Mouse (Mus musculus) lung, embryonic 16.5 days (tissue): Measurements from ENCODE around the gene Mybpc3. TPM values are rescaled to one million over a fixed set of nuclear protein-coding genes. Genes with fewer than 3 reads are reported as not detected.

Source experiments
- ATAC-seq: fragments of 200-750 bp; cut with Nextera tagmentation; 2 replicates; pipeline ENCODE4 v1.8.0; 2017; ENCODE audit warnings: low read depth, mild to moderate bottlenecking, moderate library complexity
- H3K27ac ChIP-seq: fragments of 300-500 bp; sonication (generic); 2 replicates; pipeline ENCODE4 v1.5.1; 2014; ENCODE audit warnings: mild to moderate bottlenecking, control low read depth, low read length
- H3K27me3 ChIP-seq: fragments of 300-500 bp; sonication (generic); 2 replicates; pipeline ENCODE4 v1.6.1; 2014; ENCODE audit warnings: low read depth, low read length, mixed read lengths; ENCODE audit not compliant: control insufficient read depth, insufficient read depth
- H3K36me3 ChIP-seq: fragments of 300-500 bp; sonication (generic); 2 replicates; pipeline ENCODE4 v1.6.1; 2014; ENCODE audit warnings: low read length; ENCODE audit not compliant: control insufficient read depth, insufficient read depth
- H3K4me1 ChIP-seq: fragments of 300-500 bp; sonication (generic); replicated peaks from 2 replicates; pipeline ENCODE4 v1.6.1; 2014; ENCODE audit warnings: low read length, mixed read lengths; ENCODE audit not compliant: control insufficient read depth, insufficient read depth
- H3K4me2 ChIP-seq: fragments of 300-500 bp; sonication (generic); 2 replicates; pipeline ENCODE4 v1.6.1; 2014; ENCODE audit warnings: low read depth, low read length, control low read depth
- H3K4me3 ChIP-seq: fragments of 300-500 bp; sonication (generic); 2 replicates; pipeline ENCODE4 v1.5.1; 2014; ENCODE audit warnings: mild to moderate bottlenecking, low read length, control low read depth
- H3K9ac ChIP-seq: fragments of 300-500 bp; sonication (generic); 2 replicates; pipeline ENCODE4 v1.6.1; 2014; ENCODE audit warnings: low read length, control low read depth
- H3K9me3 ChIP-seq: fragments of 300-500 bp; sonication (generic); 2 replicates; pipeline ENCODE4 v1.6.1; 2016; ENCODE audit warnings: low read length; ENCODE audit not compliant: control insufficient read depth
- WGBS: fragments of 180-500 bp; shearing (Covaris S2); extraction: QIAGEN DNeasy Blood & Tissue Kit; methylation state at CpG from one replicate; pipeline ENCODE4 v1.1.7; 2014; 5-methylcytosine and 5-hydroxymethylcytosine counted together
- polyA plus RNA-seq: library from polyadenylated mRNA; unstranded; fragments of >200 nt; fragmentation: Nextera tagmentation; extraction: Ambion mirVana; gene quantifications from 2 replicates; pipeline ENCODE4 v1.2.1, GENCODE M21; 2015

The Mybpc3 gene
- polyA plus RNA-seq, 1 experiment from 2014 or later, result 18.0 TPM

DNA sequence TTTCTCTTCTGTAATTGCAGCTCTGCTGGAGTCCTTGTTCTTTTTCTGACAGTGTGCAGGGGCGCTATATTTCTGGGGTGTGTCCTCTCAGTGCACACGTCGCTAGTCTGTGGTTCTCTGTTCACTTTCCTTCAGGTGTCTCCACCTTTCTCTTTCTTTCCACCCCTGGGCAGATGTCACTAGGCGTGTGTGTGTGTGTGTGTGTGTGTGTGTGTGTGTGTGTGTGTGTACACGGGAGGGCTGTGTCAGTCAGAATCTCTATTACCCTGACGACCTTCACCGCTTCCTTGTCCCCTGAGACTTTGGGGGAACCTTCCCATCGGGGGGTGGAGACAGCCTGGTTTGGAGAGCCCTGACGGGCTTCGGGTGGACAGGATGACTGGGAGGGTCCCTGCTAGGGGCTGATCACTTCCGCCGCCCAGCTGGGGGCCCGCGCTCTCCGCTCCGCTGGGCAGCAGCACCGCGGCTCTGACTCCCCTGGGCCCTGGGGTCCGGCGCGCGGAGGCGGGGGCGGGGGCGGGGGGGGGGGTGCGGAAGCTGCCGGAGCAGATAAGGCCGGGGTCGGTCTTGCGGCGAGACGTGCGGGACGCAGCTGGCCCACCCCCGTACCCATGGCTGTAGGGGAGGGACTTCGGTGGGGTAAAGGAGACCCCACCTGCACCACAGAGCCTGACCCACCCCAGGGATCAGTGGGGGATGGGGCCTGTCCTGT, 39.5 kb upstream of the Mybpc3 start:
- Histone ChIP-seq H3K36me3 (no peaks in the 10 kb centered on the region), H3K4me1 (peaks cover 6% of the 10 kb centered on the region), H3K9me3 (no peaks in the 10 kb centered on the region), H3K4me2 (peak overlapping the region; percentile 96), H3K4me3 (peak overlapping the region; percentile 60), H3K27me3 (no peaks in the 10 kb centered on the region), H3K9ac (peak overlapping the region; percentile 79), H3K27ac (no peak overlapping the region)
- under 1% methylated on average over 25 of the region's 36 CpGs for WGBS
- ATAC-seq, result peak; percentile 74

GRCm38 (mm10) chr2:91079026-91079384, 38.9 kb upstream of the Mybpc3 start:
- H3K9ac ChIP-seq, result peak overlapping the region; percentile 79
- H3K4me2 ChIP-seq, result peak overlapping the region; percentile 96
- no peak for ATAC-seq
- 25% methylated on average over 5 of the region's 5 CpGs for WGBS
- peak overlapping the region; percentile 60 for H3K4me3 ChIP-seq
- H3K27ac ChIP-seq, result no peak overlapping the region
- H3K4me1 ChIP-seq, result peaks cover 6% of the 10 kb centered on the region
- H3K27me3 ChIP-seq, result no peaks in the 10 kb centered on the region
- H3K9me3 ChIP-seq, result no peaks in the 10 kb centered on the region
- no peaks in the 10 kb centered on the region for H3K36me3 ChIP-seq

DNA sequence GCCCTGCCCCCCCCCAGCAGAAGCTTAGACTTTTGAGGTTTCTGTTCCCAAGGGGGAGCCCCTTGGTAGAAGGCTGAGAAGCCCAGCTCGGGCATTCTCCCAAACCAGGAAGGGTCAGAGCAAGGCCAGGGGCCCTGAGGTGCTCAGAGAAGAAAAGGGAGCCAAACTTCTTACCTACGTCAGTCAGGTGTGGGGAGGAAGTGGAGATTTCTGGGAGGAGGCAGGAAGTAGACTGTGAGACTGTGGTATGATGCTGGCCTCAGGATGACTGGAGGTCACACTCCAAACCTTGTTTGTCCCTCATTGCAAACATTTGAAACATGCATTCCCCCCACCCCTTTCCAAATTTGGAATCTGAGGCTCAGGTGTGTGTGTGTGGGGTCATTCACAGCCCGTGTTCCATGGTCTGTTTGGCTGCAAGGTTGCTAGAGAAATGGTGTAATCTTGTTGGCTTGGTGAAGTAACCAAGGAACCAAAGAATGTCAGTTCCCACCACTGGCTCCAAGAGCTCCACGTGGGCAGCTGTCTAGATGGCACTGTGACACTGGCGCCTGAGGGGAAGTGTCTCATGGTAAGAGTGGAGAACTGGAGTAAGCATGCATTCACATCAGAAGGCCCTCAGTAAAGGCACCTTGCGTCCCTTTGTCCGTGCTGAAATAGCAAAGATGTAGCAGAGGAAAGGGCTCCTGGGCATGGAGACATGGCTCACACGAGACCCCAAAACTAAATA, 37.0 kb upstream of the Mybpc3 start:
- Histone ChIP-seq H3K4me2 (no peak overlapping the region), H3K4me3 (no peak overlapping the region), H3K4me1 (peaks cover 6% of the 10 kb centered on the region), H3K27me3 (no peaks in the 10 kb centered on the region), H3K36me3 (no peaks in the 10 kb centered on the region), H3K9ac (no peak overlapping the region), H3K9me3 (no peaks in the 10 kb centered on the region), H3K27ac (no peak overlapping the region)
- no peak for ATAC-seq
- 68% methylated on average over 8 of the region's 8 CpGs for WGBS

DNA sequence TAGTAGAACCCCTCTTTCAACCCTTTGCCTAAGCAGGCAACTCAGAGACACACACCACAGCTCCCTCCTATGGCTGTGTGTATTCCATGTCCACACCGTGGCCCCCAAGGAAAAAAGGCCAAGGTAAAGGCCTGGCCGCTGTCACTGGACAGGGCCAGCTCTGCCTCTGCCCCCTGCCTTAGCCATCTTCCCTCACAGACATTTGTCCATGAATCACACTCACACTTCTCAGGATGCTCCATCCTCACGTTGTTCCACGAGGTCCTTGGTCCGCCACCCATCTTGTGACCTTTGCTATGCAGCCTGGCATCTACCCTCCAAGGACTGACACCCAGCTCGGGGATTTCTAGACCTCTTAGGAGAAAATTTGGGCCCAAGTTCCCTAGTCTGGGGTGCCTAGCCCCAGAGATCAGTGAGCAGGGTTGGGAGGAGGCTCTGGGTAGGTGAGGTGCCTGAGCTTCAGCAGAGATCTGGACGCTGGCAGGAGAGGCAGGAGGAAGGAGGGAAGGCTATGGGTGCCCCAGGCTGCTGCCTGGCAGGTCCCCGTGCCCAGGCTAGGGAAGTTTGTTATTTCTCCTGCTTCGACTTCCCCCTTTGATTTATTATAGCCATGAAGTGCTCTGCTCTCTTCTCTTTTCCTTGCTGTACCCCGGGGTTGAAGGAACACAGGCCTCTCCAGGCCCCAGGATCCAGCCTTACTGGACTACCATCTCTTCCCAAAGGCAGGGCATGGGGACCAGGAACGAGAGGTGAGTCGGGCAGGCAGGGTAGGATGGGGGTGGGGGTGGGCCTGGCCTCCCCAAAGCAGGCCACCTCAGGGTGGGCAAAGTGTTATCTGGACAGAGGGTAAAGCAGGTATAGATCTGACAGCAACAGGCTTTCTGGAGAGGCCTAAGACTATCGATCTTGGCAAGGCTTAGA, 35.9 kb upstream of the Mybpc3 start, which contains the start of gene Spi1:
Gene Spi1, plus strand, starts transcription at position 616 of the 921 bp plus-strand sequence.
- WGBS, result 74% methylated on average over 13 of the region's 13 CpGs
- 0 out of 2 replicates have a peak within 1 kb of the TSS, but pooled peaks have one; percentile 11 for H3K9ac ChIP-seq
- no peak for ATAC-seq
- H3K4me1 ChIP-seq, result peaks cover 6% of the 10 kb centered on the region
- H3K9me3 ChIP-seq, result no peaks in the 10 kb centered on the region
- no peak within 1 kb of the TSS for H3K4me2 ChIP-seq
- no peaks in the 10 kb centered on the region for H3K27me3 ChIP-seq
- no peaks in the 10 kb centered on the region for H3K36me3 ChIP-seq
- H3K27ac ChIP-seq, result peak within 1 kb of the TSS; percentile 38
- no peak within 1 kb of the TSS for H3K4me3 ChIP-seq

DNA sequence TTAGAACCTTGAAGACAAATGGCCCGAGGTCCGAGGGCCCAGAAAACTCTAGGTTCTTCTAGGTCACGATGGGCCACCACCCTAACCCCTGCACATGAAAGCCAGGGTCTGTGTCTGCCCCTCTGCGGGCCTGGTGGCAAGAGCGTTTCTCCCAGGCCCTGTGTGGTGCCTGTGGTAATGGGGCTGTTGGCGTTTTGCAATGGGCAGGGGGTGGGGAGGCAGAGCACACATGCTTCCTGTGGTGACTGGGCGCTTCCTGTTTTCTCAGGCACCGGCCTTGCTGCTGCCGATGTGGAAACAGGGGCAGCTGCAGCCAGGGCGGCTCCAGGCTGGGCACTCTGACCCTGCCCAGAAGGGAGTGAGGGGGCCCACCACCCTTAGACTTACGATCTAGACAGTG, 35.1 kb upstream of the Mybpc3 start:
- H3K27me3 ChIP-seq, result no peaks in the 10 kb centered on the region
- H3K4me1 ChIP-seq, result peaks cover 6% of the 10 kb centered on the region
- ATAC-seq, result peak; percentile 63
- H3K9me3 ChIP-seq, result no peaks in the 10 kb centered on the region
- H3K4me3 ChIP-seq, result no peak overlapping the region
- peak overlapping the region; percentile 38 for H3K27ac ChIP-seq
- H3K36me3 ChIP-seq, result no peaks in the 10 kb centered on the region
- 0 out of 2 replicates have a peak overlapping the region, but pooled peaks have one; percentile 11 for H3K9ac ChIP-seq
- no peak overlapping the region for H3K4me2 ChIP-seq
- 61% methylated on average over 11 of the region's 11 CpGs for WGBS

DNA sequence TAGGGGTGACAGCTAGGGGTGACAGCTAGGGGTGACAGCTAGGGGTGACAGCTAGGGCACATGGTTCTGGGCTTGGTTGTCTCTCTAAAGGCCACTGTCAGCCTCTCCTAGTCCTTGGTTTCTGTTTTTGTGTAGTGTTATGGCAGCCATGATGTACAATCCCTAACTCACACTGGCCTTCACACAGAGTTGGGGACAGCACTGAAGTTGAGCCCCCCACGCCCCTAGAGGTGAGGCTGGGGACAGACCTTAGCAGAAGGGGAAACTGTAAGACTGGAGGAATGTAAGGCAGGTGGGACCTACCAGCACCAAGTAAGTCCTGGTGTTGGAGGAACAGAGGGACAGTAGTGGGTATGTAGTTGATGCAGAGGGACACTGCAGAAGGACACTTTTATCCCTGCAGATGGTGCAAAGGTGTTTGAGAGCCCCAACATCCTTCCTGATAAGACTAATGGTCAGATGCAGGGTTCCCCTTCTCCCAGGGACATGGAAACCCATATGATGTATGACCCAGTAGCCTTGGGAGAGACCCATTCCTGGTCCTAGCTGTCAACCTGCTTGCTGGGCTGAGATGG, 34.5 kb upstream of the Mybpc3 start:
- ATAC-seq, result no peak
- H3K4me3 ChIP-seq, result no peak overlapping the region
- H3K9ac ChIP-seq, result no peak overlapping the region
- H3K27me3 ChIP-seq, result no peaks in the 10 kb centered on the region
- whole genome bisulfite sequencing, result 55% methylated on average over 1 of the region's 1 CpGs
- peaks cover 6% of the 10 kb centered on the region for H3K4me1 ChIP-seq
- no peaks in the 10 kb centered on the region for H3K9me3 ChIP-seq
- peak overlapping the region; percentile 9; the same call in 1 of the 2 replicates for H3K27ac ChIP-seq
- no peaks in the 10 kb centered on the region for H3K36me3 ChIP-seq
- no peak overlapping the region for H3K4me2 ChIP-seq

GRCm38 (mm10) chr2:91084179-91084820, 33.6 kb upstream of the Mybpc3 start:
- H3K4me1 ChIP-seq, result peaks cover under 1% of the 10 kb centered on the region
- no peak overlapping the region for H3K9ac ChIP-seq
- WGBS, result 67% methylated on average over 15 of the region's 15 CpGs

DNA sequence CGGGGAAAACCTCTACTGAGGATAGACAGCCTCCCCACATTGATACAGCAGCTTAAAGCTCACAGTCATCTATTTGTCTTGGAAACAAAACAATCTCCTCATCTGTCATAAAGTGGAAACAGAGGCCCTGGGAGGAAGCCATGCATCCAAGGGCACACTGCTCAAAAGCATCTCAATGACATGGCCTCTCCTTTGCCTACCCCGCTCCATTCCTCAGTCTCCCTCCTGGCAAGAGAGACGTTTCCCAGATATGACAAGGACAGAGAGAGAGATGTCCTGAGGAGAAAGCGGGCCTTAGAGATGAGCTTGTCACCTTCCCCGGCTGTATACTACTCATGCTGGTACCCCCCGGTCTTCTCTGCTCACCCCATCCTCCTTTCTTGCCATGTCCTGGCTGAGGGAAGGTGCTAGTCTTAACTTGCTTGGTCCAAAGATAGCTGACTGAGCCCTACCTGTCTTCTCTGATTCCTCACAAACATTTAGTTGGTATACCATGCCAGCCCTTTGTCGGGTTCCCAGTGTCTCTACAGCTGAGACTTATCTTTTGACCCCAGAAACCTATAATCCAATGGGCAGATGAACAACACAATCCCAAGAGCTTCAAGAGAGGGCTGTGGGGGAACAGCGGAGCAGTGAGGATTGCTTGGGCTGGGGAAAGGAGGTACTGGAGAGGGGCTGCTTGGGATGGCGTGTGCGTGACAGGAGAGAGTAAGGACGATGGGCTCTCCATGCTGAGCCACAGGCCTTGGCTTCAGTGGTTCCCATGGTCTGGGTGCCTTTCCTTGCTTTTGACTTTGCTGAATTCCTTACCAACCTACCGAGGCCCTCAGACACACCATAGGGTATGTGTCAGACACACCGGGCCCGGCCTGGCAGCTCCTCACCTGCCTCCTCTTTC, 32.2 kb upstream of the Mybpc3 start:
- Histone ChIP-seq H3K4me2 (no peak overlapping the region), H3K9me3 (no peaks in the 10 kb centered on the region), H3K36me3 (no peaks in the 10 kb centered on the region), H3K4me3 (no peak overlapping the region), H3K27ac (no peak overlapping the region), H3K27me3 (no peaks in the 10 kb centered on the region), H3K4me1 (no peaks in the 10 kb centered on the region; the same call in 1 of the 2 replicates), H3K9ac (no peak overlapping the region)
- ATAC-seq, result no peak
- 83% methylated on average over 14 of the region's 14 CpGs for WGBS

More at GRCm38 (mm10) chr2:91084179-91084820, 33.6 kb upstream of the Mybpc3 start:
- H3K4me3 ChIP-seq, result no peak overlapping the region
- no peaks in the 10 kb centered on the region for H3K9me3 ChIP-seq
- no peak overlapping the region for H3K27ac ChIP-seq
- ATAC-seq, result no peak
- no peak overlapping the region for H3K4me2 ChIP-seq
- H3K27me3 ChIP-seq, result no peaks in the 10 kb centered on the region
- H3K36me3 ChIP-seq, result no peaks in the 10 kb centered on the region
